Mouse (Mus musculus): ENCODE data around the gene Gm45618.
A peak's percentile ranks its signal among the peaks of the same experiment; 100 is the strongest.

Gm45618 gene

GRCm38 (mm10) chr7:142093696-142094240 lies 26.8 kb downstream of the Gm45618 start:
- DNase-seq, result no peak

- no peak for DNase-seq
Measured at GRCm38 (mm10) chr7:142092991-142093390, 27.5 kb downstream of the Gm45618 start.

- DNase-seq, result no peak
Measured at GRCm38 (mm10) chr7:142091848-142092247, 28.7 kb downstream of the Gm45618 start.

- DNase-seq, result no peak
Measured at GRCm38 (mm10) chr7:142089648-142090447, 30.7 kb downstream of the Gm45618 start.

- no peak for DNase-seq
Measured at GRCm38 (mm10) chr7:142088886-142089285, 31.6 kb downstream of the Gm45618 start.

- no peak for DNase-seq
Measured at GRCm38 (mm10) chr7:142087069-142087652, 33.4 kb downstream of the Gm45618 start.

GRCm38 (mm10) chr7:142086159-142086905 lies 34.2 kb downstream of the Gm45618 start:
- DNase-seq, result no peak

GRCm38 (mm10) chr7:142084820-142085219 lies 35.7 kb downstream of the Gm45618 start:
- peak; percentile 83 to 84 for DNase-seq

GRCm38 (mm10) chr7:142084395-142084794 lies 36.1 kb downstream of the Gm45618 start:
- DNase-seq, result peak; percentile 8 to 24

- peak; percentile 40 to 49 for DNase-seq
Measured at GRCm38 (mm10) chr7:142083588-142084317, 36.8 kb downstream of the Gm45618 start.

GRCm38 (mm10) chr7:142082607-142083006 lies 37.9 kb downstream of the Gm45618 start:
- DNase-seq, result no peak

- no peak for DNase-seq
Measured at GRCm38 (mm10) chr7:142082179-142082578, 38.4 kb downstream of the Gm45618 start.

GRCm38 (mm10) chr7:142081736-142082135 lies 38.8 kb downstream of the Gm45618 start:
- DNase-seq, result no peak

GRCm38 (mm10) chr7:142080876-142081275 lies 39.7 kb downstream of the Gm45618 start:
- DNase-seq, result no peak

GRCm38 (mm10) chr7:142079365-142079764 lies 41.2 kb downstream of the Gm45618 start:
- DNase-seq, result peak in 1 of 2 experiments; percentile 27

- no peak for DNase-seq
Measured at GRCm38 (mm10) chr7:142077138-142077537, 43.4 kb downstream of the Gm45618 start.

GRCm38 (mm10) chr7:142074146-142074886 lies 46.2 kb downstream of the Gm45618 start:
- no peak for DNase-seq

- no peak for DNase-seq
Measured at GRCm38 (mm10) chr7:142071717-142072116, 48.8 kb downstream of the Gm45618 start.

- DNase-seq, result no peak
Measured at GRCm38 (mm10) chr7:142071212-142071578, 49.3 kb downstream of the Gm45618 start.

- peak; percentile 72 to 93 for DNase-seq
Measured at GRCm38 (mm10) chr7:142070458-142071211, 49.9 kb downstream of the Gm45618 start.
